Mouse (Mus musculus) MEL (cell line): Measurements from ENCODE around the gene Casq1.

ENCODE experiments used
- CTCF ChIP-seq, 3 experiments: IDR thresholded peaks in 2 of 3; conservative IDR thresholded peaks in 1 of 3; 2 replicates each; pipeline ENCODE4 v1.5.1; 2011 to 2012; ENCODE audit warnings: low read length in 3 of 3, low read depth in 2 of 3, mild to moderate bottlenecking in 2 of 3, improper control_type of control experiment in 1 of 3, inconsistent platforms in 1 of 3, mixed read lengths in 1 of 3, moderate library complexity in 1 of 3; ENCODE audit not compliant: control insufficient read depth in 1 of 3, insufficient read depth in 1 of 3, poor library complexity in 1 of 3, severe bottlenecking in 1 of 3
- EP300 ChIP-seq, 2 experiments: IDR thresholded peaks; 2 replicates each; pipeline ENCODE4 v1.6.1; 2011; ENCODE audit warnings: improper control_type of control experiment in 2 of 2, low read length in 2 of 2, low read depth in 1 of 2, mild to moderate bottlenecking in 1 of 2
- MAX ChIP-seq: IDR thresholded peaks from 2 replicates; pipeline ENCODE4 v1.6.1; 2011; ENCODE audit warnings: low read length, improper control_type of control experiment
- POLR2A ChIP-seq, 2 experiments: IDR thresholded peaks; 2 replicates each; pipeline ENCODE4 v1.6.1; 2011 to 2012; ENCODE audit warnings: low read length in 2 of 2, mild to moderate bottlenecking in 2 of 2, control low read depth in 1 of 2, improper control_type of control experiment in 1 of 2, low read depth in 1 of 2, moderate library complexity in 1 of 2; ENCODE audit not compliant: control insufficient read depth in 1 of 2, insufficient read depth in 1 of 2, poor library complexity in 1 of 2
- POLR2AphosphoS5 ChIP-seq: IDR thresholded peaks from 2 replicates; pipeline ENCODE4 v1.6.1; 2012; ENCODE audit warnings: low read depth, borderline replicate concordance, mild to moderate bottlenecking, inconsistent platforms, low read length, moderate library complexity, mixed read lengths
- RCOR1 ChIP-seq: IDR thresholded peaks from 2 replicates; pipeline ENCODE4 v1.6.1; 2012; ENCODE audit warnings: low read depth, mild to moderate bottlenecking, inconsistent platforms, low read length, improper control_type of control experiment
- TAL1 ChIP-seq: IDR thresholded peaks from 2 replicates; pipeline ENCODE4 v1.6.1; 2012; ENCODE audit warnings: mild to moderate bottlenecking, inconsistent platforms, low read length, moderate library complexity, mixed read lengths
- USF1 ChIP-seq: IDR thresholded peaks from 2 replicates; pipeline ENCODE4 v1.6.1; 2014; ENCODE audit warnings: low read depth, mild to moderate bottlenecking, inconsistent platforms, low read length, improper control_type of control experiment, moderate library complexity
- ZC3H11A ChIP-seq: IDR thresholded peaks from 2 replicates; pipeline ENCODE4 v1.6.1; 2012; ENCODE audit warnings: low read depth, mild to moderate bottlenecking, inconsistent platforms, low read length, improper control_type of control experiment

GRCm38 (mm10) chr1:172183915-172184314 lies 35.8 kb downstream of the Casq1 start:
- TF ChIP-seq ZC3H11A (no peak), USF1 (no peak), EP300 (IDR thresholded peaks at IDR 0.05; ENCODE audit: low read depth in 1 of 2, low read length in 2 of 2) (peak; percentile 76), MAX (no peak), RCOR1 (no peak), CTCF (IDR thresholded peaks at IDR 0.05 in 2 of 3, conservative IDR thresholded peaks at IDR 0.05 in 1 of 3; ENCODE audit: control insufficient read depth in 1 of 3, insufficient read depth in 1 of 3, low read depth in 2 of 3, low read length in 3 of 3, poor library complexity in 1 of 3, severe bottlenecking in 1 of 3) (no peak), POLR2AphosphoS5 (no peak), POLR2A (IDR thresholded peaks at IDR 0.05; ENCODE audit: control insufficient read depth in 1 of 2, insufficient read depth in 1 of 2, low read depth in 1 of 2, low read length in 2 of 2, poor library complexity in 1 of 2) (no peak), TAL1 (peak; percentile 50)
